Mouse (Mus musculus): ENCODE results near the gene Sf3a1.
"Not testable (repeated sequence)": the region's sequence is repeated elsewhere in the genome, so short reads cannot be mapped to it uniquely, and the experiment has no call there.

The Sf3a1 gene

DNA sequence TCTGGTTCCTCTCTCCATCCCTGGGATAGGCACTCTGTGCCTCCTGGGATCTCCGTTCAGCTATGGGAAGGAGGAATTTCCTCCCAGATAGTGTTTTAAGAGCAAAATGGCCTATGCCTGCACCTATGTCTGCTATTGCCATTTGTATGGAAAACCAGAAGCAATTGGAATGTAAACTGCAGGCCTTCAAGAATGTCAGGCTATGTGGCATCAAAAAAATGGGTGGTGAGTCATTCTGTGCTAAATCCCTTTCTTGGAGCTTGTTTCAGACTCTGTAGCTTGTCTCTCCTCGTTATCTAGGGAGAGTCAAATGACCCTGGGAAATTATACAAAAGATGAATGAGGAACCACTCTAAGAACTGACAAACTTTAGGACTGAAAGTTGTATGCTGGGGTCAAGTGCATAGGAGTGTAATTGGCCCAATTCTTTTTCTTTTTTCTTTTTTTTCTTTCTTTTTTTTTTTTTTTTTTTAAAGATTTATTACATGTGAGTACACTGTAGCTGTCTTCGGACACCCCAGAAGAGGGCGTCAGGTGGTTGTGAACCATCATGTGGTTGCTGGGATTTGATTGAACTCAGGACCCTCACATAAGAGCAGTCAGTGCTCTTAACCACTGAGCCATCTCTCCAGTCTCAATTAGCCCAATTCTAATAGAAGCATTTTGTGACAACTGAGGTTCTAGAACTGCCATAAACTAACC is 24.3 kb downstream of the Sf3a1 start:
- DNase-seq (ENCODE audit: extremely low read depth, low read depth, low spot score) = no peak

DNA sequence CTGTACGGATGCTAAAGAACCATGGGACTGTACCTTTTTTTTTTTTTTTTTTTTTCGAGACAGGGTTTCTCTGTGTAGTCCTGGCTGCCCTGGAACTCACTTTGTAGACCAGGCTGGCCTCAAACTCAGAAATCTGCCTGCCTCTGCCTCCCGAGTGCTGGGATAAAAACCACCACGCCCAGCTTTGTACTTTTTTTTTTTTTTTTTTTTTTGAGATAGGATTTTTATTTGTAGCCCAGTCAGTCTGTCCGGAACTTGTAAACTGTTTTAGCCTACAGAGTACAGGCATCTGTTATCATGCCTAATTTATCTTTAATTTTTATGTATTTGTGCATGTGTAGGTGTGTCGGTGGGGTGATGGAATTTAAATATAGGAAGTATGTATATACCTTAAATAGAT is 25.3 kb downstream of the Sf3a1 start:
- DNase-seq (ENCODE audit: extremely low read depth, low read depth, low spot score) = not testable (repeated sequence)

DNA sequence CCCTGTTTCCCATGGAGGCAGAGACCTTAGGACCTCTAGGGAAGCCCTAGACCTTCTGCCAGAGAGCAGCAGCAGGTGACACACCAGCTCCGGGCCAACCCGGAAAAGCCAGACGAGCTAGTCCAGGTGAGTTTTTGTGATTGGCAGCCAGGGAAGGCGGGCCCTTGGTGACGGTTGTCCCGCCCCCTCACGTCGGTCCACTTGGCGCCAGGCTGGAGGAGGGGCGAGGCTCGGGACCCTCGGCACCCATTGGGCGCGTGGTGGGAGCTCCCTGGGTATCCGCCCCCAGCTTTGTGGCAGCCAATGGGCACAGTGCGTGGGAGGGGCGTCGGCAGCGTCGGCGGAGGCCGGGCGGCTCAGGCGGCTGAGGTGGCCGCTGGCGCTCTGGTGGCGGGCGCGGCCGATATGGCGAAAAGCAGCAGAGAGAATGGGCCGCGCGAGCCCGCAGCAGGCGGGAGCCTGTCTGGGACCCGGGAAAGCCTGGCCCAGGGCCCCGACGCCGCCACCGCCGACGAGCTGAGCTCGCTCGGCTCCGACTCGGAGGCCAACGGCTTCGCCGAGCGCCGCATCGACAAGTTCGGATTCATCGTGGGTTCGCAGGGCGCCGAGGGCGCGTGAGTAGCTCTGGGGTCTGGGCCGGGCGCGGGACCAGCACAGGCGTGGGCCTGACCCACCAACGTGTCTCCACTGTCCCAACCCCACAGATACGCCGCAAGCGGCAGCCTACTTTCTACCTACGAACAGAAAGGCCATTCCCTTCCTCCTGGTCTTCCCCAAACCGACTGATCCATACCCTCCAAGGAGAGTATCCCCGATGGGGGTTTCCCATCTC is 26.6 kb downstream of the Sf3a1 start, which contains the start of gene Tbc1d10a:
Gene Tbc1d10a (plus strand): TSS at position 304 of the 832 bp plus-strand sequence.
- DNase-seq (ENCODE audit: extremely low read depth, low read depth, low spot score) = peak; percentile 81

DNA sequence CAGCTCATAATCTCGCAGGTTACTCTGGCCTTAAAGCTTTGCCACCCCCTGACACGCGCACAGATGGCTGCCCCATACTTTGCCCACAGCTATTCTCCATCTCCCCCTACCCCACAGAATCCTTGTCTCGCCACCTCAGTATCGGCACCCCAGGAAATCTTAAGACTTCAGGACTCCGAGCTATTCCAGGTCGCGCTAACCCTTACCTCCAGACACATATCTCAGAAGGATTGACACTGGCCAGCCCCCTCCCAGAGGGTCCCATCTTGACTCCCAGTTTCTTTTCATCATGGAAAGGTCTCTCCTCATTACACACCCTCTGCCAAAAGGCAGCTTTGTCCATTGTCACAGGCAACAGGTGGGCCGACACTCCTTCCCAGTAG is 27.2 kb downstream of the Sf3a1 start:
- no peak for DNase-seq (ENCODE audit: extremely low read depth, low read depth, low spot score)

DNA sequence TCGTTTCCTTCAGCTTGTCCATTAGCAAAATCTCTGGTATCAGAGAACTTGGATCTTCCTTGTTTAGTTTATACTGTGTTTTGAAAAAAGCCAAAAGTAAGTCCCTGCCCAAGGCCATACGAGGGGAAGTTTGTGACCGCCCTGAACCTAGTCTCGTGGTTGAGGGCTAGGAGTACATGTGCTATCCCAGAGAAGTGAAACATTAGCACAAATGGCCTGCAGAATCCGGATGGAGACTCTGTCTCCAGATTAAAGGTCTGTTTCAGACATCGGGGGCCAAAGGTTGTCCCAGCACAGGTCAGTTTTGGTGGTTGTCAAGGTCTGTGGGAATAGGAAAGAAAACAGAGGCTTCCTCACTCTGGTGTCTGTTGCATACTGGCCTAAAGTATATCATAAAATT is 29.0 kb downstream of the Sf3a1 start:
- DNase-seq (ENCODE audit: extremely low read depth, low read depth, low spot score) = no peak

DNA sequence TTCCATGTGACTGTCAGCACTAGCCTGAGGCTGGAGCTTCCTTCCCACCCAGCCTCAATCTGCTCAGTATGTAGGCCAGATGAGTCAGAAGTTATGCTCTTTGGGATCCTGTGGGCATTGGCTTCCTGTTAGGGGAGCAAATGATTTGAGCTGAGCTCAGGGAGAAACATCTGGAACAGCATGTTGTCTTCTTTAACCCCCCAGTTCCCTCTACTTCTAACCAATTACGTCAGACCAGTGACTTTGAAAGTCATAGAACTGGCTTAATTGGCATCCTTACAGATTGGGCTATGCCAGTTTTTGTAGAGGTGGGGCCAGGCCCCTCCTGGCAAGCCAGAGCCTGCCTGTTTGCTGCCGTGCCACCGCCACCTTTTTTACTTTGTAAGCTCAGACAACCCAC is 30.5 kb downstream of the Sf3a1 start:
- no peak for DNase-seq (ENCODE audit: extremely low read depth, low read depth, low spot score)

DNA sequence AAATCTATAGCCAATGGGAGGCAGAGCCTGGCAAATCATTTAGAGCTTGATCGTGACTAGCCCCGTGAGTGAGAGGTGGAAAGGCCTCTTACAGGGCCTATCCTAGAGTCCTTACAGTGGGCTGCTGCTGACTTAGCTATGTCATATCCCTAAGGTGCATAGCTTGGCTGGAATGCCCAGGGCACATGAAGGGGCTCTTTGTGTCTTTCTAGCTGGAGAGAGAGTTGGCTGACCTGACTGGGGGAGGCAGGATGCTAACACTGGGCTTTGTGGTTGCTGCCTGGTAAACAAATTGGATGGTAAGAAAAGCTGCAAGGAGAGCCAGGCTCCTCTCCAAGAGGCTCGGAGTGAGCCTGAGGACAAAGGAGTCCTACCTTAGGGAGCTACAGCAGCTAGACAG is 32.6 kb downstream of the Sf3a1 start:
- DNase-seq (ENCODE audit: extremely low read depth, low read depth, low spot score) = no peak

DNA sequence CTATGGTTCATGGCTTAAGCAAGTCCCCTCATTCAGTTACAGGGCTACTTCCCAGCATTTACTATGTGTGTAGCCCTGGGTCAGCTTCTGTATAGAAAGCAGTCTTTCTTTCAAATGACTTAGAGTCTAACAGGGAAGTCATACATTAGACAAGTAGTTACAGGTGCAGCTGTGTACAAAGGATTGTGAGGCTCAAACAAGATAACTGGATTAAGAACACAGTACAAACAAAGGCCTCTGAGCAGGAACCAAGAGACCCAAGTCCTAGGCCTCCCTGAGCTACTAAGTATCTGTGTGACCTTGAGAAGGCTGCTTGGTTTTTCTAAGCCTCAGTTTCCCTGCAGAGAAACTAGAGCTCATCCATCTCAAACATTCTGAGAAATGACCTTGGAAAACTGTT is 33.3 kb downstream of the Sf3a1 start:
- DNase-seq (ENCODE audit: extremely low read depth, low read depth, low spot score) = no peak

DNA sequence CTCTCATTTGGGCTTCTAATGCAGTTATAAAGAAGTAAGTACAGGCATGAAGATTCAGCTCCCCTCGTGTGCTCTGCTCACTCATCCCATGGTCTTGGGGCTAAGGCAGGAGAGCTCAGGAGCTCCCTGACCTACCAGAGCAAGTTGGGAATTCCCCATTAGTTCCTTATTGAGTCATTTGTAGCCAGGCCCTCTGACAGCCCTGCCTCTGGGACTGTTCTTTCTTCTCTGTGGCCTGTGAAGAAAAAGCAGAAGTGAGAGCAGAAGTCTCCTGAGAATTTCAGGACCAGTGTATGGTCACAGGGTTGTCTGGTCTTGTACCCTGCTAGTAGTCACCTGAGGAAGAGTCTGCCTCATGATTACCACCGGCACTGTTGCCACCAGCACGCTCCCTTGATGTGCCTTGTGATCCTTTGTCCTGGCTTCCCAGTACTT is 35.5 kb downstream of the Sf3a1 start:
- no peak for DNase-seq (ENCODE audit: extremely low read depth, low read depth, low spot score)

DNA sequence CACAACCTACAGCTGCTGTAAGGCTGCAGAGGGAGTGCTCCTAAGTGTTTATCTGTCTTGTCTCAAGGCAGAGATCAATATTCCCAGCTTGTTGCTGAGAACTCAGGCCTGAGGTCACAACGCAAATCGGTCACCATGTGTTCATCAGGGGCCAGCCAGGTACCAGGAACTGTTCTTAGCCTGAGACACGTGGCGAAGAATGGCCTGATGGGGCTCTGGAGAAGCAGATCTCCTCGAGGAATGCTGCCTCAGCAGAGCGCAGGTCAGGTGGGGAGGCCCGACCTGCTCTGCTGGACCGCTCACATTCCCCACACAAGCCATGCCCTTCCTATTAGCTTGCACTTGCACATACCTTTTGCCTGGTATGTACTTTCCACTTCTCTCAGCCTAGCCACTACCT is 36.5 kb downstream of the Sf3a1 start:
- no peak for DNase-seq (ENCODE audit: extremely low read depth, low read depth, low spot score)

DNA sequence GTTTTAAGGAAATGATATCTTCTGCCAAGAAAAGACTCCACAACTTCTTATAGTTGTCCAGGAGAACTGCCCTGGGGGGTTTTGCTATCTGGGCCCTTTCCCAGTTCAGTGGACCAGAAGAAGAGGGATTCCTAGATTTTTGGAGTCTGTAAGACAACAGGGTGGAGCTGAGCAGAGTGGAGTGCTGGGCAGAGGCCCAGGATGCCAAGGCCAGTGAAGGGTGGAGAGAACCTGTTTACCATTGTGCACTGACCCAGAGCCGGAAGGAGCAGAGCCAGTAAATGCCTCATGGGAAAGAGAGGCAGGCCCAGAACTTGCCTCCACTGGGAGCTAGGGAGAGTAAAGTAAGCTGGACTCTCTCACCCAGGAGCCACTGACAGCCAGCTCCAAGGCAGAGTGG is 37.5 kb downstream of the Sf3a1 start:
- no peak for DNase-seq (ENCODE audit: extremely low read depth, low read depth, low spot score)

DNA sequence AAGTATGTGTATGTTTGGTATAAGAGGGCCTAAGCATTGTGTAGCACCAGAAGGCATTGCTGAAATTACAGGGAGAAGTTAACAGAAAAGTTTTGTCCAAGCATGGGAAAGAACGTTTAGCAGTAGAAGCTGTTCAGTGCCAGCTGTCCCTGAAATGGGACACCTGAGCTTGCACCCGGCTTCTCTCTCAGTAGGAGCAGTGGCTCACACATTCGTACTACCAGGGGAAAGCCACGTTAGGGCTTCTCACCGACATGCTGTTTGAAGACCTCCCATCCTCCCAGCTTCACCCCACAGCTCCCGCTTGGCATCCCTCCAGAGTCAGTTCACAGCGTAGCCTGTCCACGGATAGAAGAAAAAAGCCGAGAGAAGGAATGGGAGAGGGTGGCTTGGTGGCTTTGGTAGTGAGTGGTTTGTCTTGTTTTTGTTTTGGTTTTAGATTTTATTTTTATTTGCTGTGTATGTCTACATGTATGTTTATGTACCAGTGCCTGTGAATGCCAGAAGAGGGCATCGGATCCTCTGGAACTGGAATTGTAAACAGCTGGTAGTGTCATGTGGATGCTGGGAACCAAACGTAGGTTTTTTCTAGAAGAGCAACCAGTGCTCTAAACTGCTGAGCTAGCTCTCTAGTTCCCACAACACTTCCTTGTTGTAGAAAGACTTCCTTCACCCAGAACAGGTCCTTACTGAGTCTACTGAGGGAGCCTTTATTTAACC is 42.0 kb downstream of the Sf3a1 start:
- no peak for DNase-seq (ENCODE audit: extremely low read depth, low read depth, low spot score)

DNA sequence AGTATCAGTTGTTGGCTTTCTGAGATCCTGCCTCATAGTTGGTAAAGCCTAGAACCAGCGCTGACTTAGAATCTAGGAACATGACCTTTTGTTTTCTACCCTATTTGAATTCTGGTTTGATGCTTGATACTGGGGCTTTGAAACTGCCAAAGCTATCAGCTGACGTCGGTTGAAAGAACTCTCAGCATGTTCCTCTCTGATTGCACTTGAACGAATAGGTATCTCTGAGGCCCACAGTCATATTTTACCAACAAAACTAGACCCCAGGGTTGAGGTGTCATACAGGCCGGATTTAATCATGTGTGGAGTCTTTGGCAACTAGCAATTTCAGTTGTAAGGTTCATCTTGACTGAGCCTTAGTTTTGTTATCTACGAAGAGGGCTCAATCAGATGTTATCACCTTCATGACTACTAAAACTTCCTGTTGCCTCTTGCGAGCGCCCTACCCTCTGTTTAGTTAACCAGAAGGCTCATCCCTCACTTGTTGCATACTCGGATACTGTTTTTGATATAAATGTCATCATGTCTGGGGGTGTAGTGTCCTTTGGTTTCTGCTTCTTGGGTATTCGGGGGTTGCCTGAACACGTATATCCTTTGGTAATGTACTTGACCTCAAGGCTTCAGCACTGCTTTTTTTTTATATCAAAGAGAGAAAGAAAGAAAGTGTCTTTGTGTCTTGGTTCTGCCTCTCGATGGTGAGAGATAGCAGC is 43.0 kb downstream of the Sf3a1 start:
- DNase-seq (ENCODE audit: extremely low read depth, low read depth, low spot score) = no peak

DNA sequence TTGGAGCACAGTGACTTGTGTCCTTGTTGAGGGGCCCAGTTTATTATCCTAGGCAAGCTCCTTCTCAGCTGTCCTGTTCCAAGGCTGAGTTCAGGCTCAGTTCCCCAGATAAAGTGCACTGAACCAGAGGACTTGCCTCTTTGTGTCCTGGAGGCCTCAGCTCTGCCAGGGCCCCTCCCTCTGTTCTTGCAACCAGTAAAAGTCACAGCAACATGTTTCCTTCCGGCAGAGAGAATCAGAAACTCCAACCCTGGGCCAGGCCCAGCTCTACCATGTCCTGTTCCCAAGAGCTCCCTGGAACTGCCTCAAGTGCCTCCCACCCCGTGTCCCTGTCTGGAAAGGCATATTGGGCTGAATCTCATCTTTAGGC is 43.5 kb downstream of the Sf3a1 start:
- DNase-seq (ENCODE audit: extremely low read depth, low read depth, low spot score) = peak; percentile 56

DNA sequence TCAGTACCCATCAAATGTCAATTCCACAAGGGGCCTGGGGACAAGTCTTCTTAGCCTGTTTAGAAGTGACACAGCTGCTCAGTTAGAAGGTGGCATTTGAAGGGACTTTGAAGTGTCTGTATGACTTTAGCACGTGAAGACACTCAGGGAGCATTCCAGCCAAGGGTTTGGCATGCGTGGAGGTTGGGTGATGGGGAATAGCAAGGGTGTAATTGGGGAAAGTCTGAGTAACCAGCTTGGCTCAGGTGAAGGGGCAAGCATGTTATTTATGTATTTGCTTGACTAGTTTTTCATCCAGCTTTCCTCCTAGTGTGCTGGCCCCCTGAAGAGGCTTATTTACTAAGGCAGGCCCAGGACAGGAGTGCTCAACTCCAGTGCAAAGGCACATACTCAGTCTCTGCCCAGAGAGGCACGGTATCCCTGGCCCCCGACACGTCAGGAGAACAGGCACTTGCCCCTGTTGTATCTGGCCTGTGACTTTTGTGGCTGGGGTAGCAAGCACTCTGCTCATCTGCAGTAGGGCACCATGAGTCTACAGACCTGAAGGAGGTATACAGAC is 45.0 kb downstream of the Sf3a1 start:
- DNase-seq (ENCODE audit: extremely low read depth, low read depth, low spot score) = no peak

DNA sequence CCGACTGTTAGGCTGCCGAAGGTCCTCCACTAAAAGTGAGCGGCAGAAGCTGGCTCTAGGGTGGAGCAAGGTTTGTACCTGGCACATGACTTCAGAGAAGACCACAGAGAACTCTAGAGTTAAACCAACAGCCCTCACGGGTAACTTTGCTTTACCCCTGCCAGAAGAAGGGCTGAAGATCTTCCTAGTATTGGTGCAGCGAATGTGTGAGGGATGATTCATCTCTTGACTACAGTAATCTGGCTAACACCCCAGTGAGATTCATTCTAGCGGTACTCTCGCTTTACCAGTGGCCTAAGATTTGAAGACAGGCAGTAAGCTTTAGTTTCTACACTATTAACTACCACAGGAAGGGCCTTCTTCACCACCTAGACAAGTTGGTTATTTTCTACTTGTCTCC is 45.8 kb downstream of the Sf3a1 start:
- no peak for DNase-seq (ENCODE audit: extremely low read depth, low read depth, low spot score)

DNA sequence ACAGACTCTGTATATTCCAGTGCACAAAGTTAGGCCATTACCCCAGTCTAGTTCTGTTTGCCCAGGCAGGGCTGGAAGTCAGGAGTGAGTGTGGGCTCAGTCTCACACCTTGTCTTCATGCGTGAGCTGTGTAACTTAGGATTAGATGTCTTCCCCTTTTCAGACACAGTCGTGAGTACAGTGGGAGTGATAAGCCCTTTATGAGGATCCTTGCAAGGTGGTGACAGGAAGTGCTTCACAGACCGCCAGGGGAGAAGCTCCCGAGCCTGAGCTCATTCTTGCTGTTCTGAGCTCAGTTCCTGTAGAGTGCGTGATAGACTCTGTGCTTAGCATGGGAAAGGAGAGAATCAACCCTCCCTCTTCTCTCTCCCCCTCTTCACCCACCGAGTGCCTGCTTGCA is 46.4 kb downstream of the Sf3a1 start:
- DNase-seq (ENCODE audit: extremely low read depth, low read depth, low spot score) = no peak

DNA sequence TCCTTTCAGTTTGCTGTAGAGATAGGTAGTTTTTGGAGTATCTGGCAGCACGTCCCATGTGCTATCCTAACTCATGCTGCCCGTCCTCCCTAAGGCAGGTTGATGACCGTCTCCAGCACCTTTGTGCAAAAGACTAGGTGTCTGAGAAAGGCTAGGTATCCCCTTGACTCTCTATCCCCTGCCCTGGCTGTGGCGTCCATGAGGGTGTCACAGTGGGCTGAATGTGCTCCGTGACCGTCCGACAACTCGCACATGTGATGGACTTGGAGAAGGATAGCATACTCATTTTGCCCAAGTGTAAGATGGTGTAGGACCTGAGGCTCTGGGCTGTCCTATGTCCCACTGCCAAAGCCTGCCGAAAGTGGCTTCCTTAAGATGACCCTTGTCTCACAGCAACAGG is 47.5 kb downstream of the Sf3a1 start:
- DNase-seq (ENCODE audit: extremely low read depth, low read depth, low spot score) = no peak

DNA sequence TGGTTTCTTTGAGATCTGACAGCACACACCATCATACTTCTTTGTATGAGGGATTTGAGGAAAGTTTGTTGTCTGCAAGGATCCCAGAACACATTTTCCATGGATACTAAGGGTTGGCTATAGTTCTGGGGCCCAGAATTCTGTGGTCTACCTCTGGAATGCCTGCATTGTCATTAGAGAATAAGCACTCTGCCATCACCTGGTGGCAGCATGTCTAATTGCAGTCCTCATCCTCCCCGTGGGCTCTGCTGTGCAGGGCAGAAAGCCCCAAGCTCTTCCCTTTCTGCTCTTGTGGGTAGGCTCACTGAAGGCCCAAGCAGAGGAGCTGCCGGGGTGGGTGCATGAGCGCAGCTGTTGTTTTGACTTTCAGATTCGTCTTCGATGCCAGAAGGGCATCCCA is 49.4 kb downstream of the Sf3a1 start:
- DNase-seq (ENCODE audit: extremely low read depth, low read depth, low spot score) = no peak

DNA sequence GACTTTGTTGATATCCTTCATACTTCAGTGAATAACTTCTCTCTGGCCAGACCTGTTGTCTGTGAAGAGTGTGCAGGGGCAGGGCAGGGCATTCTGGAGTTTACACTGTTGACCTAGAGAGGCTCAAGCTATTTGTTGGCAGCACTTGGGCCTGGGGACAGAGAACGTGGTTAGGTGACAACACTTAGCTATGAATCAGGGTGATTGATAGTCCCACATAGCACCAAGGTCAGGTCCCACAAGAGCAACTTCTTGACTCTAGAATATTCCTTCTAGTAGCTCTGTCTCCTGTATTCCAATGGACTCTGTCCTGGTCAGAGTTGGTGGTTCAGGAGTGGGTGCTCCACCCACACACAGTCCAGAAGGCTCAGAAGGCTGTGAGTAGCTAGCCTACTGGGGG is 50.6 kb downstream of the Sf3a1 start:
- DNase-seq (ENCODE audit: extremely low read depth, low read depth, low spot score) = no peak

DNA sequence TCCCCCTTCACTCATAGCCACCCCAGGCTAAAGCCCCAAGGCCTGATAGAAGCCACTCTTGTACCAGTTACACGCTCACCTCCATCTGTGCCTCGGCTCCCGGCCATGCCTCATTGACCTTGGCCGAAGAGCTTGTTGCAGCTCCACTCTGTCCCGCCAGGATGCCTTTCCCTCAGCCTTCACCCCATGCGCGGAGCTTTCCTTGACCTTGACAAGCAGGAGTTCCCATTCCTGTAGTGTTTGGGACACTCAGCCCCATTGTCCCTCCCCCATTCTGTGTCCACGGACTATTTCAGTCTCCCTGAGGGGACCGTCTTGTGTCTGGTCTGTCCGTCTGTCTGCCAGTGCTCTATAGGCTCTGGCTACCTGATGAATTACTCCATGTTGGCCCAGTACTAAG is 53.0 kb downstream of the Sf3a1 start:
- no peak for DNase-seq (ENCODE audit: extremely low read depth, low read depth, low spot score)

All from fat pad, adult 2 months (tissue).